Mouse (Mus musculus) granulocyte monocyte progenitor cell, adult 5-6 weeks (primary cell): ENCODE measurements around the gene Scd2. TPM values are rescaled to one million over a fixed set of nuclear protein-coding genes. Genes with fewer than 3 reads are reported as not detected.
A peak's percentile ranks its signal among the peaks of the same experiment; 100 is the strongest.

Source experiments
- ATAC-seq: replicated peaks from 2 replicates; pipeline ENCODE4 v1.8.0; 2016; ENCODE audit warnings: mild to moderate bottlenecking, moderate TSS enrichment, inconsistent platforms; ENCODE audit not compliant: poor library complexity, severe bottlenecking
- total RNA-seq, 2 experiments: library from RNA; stranded (forward) in 1 of 2; stranded (reverse) in 1 of 2; fragments of 200-712, 200-1000 nt in 1 of 2; fragments of >200 nt in 1 of 2; fragmentation: Nextera tagmentation in 1 of 2; gene quantifications; 2 replicates each; pipeline ENCODE4 v1.2.3; 2014 to 2017

Scd2 gene
- total RNA-seq, 2 experiments from 2014 or later, result 91.6 to 108 TPM

DNA sequence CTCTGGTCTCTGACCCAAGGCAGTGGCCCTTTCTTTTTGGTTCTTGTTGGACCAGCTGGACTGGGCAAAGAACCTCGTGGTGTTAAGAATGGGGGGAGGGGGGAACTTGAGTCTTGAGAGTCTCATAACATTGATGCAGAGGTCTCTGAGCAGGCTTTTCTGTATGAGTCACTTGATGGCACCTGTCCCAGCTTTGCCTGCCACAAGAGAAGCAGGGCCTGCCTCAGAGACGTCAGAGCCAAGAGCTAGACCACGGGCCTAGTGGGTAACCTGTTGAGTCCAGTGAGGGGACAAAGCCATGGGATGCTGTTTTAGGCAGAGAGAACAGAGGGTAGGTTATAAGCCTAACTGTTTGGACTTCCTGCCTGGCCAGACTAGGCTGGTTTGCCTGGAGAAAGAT, 1.8 kb downstream of the Scd2 start:
- ATAC-seq, result no peak

DNA sequence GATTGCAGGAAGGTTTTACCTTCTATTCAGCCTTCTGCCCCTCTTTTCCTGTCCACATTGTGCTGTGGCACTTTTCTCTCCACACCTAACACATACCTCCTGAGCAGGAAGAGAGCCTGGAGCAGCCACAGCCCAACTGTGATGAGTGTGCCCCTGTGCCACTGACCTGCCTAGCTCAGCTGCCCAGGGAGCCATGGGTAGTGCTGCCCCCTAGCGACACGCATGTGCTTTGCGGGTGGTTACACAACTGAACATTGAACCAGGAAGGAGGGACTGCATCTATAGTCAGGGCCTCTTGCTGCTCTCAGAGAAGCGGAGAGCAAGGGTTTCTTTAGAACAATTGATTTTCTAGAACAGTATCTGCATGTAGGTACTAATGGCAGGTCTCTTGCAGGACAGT, 2.3 kb downstream of the Scd2 start:
- peak; percentile 51 for ATAC-seq

DNA sequence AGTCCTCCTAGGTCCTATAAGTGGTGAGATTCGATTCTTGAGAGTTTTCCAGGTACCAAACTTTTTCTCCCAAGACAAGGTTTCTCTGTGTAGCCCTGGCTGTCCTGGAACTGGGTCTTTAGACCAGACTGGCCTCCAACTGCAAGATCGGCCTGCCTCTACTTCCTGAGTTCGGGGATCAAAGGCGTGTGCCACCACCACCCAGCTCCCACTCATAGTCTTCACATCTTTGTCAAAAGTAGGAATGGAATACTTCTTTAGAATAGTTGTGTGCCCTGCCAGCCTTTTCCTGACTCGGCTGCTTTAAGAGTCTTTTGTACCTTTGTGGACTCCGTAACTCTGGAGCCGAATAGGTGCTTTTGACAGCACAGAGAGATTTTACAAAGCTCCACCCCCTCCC, 2.7 kb downstream of the Scd2 start:
- ATAC-seq, result no peak

DNA sequence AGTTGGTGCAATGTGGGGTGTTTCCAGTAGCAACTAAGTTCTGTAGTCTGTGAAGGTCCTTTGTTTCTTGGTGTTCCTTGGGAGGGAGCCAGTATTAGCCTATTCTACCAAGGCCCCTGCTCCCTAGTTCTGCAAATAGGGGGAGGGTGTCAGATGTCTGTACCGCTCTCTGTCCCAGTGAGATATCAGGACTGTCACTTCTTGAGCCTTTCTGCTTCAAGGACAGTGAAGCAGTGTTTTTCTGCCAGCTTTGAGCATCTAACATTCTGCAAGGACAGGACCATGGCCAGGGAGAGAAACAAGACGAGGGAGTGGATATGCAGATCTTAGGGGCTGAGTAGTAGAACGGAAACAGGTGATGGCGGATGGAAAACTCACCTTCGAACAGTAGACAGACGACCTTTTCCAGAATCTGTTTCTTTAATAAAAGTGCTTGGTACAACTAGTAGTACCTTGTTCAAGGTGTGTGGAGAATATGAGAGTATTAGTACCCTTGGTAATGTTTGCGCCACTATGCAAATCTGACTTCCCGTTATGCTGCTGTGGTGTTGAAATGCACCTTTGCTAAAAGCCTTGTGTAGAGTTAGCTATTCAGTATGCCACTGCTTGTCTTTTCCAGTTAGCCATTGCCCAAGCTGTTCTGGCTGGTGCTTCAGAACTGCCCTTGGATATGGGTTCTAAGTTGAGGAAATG, 3.7 kb downstream of the Scd2 start:
- ATAC-seq, result peak; percentile 18; the same call in 1 of the 2 replicates

DNA sequence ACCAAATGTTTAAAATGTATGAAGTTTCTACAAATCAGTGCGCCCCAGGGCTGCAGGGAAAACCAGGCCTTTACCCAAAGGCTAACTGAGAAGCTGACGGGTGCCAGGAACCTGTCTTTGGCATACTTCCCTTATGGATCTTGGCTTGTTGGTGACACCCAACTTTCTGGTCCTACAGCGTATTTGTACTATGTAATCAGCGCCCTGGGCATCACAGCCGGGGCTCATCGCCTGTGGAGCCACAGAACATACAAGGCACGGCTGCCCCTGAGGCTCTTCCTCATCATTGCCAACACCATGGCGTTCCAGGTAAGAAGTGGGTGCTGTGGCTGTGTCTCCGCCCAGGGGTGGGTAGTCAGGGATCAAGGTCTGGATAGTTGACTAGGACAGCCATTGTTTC, 4.4 kb downstream of the Scd2 start:
- ATAC-seq, result no peak

DNA sequence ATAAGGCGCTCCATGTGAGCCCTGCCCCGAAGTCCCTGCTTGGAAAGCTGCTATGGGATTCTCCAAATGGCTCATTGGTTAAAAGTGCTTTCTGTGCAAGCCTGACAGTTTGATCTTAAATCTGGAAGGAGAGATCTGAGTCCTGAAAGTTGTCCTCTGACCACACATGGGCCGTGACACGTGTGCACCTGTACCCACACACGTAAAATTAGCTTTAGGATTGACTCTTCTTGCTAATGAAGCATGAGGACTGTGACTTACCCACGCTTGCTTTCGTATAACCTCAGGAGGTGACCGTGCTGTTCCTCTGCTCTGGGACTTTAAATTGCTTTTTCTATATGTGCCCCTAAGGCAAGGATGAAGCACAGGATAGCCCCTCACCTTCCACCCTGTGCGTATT, 5.6 kb downstream of the Scd2 start:
- no peak for ATAC-seq

DNA sequence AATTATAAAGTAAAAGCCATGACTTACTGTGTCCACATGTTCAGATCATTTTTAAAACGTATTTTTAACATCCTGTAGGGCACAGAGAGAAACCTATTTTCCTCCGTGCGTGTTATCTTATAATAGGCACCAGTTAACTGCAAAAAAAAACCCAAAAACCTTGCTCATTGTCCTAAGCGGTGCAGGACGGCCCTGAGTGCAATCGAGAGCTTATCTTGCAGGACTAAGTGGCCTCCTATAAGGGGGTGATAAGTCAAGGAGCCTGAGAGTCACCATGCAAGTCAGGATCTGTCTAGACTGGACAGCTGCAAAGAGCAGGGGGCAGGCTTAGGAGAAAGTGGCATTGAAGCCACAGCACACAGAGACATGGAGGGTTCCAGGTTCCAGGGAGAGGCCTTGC, 6.4 kb downstream of the Scd2 start:
- no peak for ATAC-seq

DNA sequence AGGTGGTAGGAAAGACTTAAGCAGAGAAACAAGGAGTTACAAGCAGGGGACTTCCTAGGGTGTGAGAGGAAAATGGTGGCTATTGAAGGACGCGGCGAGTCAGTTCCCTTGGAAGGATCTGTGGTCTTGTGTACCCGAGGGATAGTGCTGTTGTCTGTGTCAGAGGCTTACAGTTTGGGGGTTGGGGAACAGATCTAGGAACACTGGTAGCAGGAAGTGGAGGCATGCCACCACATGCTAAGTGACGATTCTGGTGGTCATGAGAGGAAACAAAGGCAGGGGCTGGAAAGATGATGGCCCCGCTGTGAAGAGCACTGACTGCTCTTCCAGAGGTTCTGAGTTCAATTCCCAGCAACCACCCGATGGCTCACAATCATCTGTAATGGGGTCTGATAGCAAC, 7.0 kb downstream of the Scd2 start:
- no peak for ATAC-seq

DNA sequence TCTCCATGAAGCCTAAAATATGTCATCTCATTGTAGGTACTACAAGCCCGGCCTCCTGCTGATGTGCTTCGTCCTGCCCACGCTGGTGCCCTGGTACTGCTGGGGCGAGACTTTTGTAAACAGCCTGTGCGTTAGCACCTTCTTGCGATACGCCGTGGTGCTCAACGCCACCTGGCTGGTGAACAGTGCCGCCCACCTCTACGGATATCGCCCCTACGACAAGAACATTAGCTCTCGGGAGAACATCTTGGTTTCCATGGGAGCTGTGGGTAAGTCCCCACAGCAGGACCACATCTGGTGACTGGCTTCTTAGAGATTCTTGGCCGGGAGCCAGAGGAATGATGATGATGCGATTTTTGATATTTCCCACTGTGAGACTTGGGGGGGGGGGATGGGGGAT, 7.7 kb downstream of the Scd2 start:
- no peak for ATAC-seq

DNA sequence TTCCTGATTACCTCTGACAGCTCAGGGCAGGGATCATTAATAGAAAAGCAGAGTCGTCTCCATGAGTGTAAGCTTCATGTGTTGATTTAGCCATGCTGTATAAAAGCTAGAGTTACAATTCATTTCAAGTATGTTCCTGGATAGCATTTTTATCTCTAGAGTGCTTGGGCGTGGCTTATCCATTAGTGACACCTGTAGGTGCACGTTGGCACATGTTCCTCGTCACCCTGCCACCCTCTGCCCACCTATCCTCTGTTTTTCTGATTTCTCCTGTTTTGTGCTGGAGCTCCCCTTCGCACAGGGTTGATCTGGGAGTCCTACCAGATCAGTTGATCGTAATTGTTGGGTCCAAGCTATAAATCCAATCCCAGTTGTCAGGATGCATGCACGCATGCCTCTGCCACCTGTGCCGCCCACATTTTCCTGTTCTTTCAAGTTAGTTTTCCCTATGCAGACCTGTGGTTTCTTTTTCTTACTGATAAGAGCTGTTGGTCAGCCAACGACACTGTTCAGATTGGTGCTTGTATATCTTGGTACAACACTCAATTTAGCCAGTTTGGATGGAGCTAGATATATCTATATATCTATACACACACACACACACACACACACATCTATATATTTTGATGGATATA, 8.3 kb downstream of the Scd2 start:
- ATAC-seq, result no peak

DNA sequence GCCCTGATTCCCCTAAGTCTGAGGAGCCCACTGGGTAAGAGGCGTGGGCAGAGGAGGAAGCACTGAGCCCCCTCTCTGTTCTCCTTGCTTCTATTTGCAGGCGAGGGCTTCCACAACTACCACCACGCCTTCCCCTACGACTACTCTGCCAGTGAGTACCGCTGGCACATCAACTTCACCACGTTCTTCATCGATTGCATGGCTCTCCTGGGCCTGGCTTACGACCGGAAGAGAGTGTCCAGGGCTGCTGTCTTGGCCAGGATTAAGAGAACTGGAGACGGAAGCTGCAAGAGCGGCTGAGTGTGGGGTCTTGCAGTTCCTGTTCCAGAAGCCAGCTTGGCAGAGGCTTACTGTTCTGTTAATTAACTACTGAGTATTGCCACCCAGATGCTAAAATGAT, 9.4 kb downstream of the Scd2 start:
- ATAC-seq, result no peak

DNA sequence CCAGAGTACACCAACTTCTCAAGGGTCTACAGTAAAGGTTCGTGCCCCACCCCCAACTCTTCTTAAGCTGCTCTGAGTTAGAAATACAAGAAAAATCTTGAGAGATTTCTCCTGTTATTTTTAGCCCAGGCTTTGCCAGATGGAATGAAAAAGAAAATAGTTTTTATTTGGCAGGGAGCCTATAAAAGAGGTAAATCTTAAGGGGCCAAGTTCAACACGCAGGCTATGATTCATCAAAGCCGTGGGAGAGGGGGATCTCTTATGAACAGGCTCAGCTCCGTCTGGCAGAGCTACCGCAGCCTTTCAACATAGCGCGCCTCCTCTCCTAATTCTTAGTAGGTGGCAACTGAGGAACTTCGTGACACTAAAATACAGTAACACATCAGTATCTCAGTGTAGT, 10.0 kb downstream of the Scd2 start:
- ATAC-seq, result no peak

DNA sequence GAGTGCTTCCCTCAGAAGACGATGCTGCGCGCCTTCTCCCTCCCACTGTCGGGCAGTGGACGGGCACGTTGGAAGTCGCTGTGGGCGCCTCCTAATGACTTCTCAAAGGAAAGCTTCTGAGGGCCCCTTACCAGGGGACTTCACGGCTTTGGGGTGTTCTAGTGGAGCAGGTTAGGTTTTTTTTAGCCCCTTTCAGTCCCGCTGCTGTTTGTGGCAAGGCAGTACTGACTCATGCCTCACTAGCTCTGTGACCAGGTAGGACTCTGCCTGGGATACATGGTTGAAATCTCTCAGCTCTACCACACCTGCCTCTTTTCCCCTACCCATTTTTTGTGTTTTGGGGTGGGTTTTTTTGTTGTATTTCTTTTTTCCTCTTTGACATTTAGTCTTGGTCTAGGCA, 10.9 kb downstream of the Scd2 start:
- no peak for ATAC-seq

DNA sequence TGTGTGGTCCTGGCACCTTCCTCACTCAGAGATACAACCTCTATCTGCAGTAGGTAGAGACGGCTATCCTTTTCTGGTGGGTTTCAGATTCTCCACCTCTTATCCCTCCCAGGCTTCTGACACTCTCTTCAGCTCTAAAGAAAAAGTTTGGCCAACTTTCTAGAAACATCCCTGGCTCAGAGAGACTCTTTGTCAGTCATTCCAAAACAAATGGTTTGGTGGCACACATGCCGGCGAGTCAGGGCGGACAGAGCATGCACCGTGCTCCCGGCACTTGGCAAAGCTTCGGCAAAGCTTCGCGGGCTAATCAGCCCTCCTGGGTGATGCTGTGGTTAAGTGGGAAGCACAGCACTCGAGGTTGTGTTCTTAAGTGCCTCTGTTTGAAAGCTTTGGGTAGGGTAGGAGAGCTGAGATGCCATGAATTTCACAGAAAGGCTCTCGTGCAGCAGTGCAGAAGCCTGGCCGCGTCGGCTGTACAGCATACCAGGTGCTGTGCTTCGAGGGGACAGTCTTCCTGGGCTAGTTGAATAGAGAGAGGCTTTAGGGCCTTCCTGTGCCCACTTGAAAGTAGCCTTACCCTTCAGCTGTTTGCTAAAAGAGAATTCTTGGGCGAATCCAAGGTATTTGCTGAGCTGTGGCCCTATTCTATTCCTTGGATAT, 11.5 kb downstream of the Scd2 start:
- no peak for ATAC-seq

DNA sequence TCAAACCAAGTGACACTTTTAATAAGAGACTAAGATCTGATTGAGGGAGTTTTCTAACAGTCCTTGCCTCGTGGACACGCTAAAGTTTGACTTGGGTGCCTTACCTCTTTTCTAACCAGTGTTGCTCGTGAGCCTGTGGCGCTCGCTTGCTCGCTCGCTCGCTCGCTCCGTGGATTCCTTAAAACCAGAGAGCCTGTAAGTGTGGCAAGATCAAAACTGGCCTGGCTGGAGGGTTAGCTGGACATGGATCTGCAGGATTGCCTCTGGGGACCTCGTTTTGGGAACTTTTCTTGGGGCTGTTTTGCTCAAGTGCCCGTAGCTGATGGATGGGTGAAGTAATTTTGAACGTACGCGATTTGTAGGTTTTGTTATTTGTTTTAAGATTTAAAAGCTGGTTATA, 12.2 kb downstream of the Scd2 start:
- ATAC-seq, result no peak

DNA sequence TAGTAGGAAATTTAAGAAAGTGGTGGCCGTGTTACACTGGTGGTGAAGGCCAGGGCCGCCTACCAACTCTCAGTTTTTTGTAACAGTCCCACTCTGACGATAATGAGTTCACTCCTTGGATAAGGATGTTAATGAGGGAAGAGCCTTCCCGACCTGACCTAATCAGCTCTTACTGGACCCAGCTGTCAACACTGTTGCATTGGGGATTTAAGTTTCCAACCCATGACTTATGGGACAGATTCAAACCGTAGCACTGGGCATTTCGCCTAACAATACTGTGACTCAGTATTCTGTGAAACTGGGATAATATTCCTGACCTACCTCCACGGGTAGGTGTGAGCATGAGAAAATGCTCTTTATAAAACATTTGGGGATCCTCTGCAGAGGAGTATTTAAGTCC, 12.7 kb downstream of the Scd2 start:
- no peak for ATAC-seq

DNA sequence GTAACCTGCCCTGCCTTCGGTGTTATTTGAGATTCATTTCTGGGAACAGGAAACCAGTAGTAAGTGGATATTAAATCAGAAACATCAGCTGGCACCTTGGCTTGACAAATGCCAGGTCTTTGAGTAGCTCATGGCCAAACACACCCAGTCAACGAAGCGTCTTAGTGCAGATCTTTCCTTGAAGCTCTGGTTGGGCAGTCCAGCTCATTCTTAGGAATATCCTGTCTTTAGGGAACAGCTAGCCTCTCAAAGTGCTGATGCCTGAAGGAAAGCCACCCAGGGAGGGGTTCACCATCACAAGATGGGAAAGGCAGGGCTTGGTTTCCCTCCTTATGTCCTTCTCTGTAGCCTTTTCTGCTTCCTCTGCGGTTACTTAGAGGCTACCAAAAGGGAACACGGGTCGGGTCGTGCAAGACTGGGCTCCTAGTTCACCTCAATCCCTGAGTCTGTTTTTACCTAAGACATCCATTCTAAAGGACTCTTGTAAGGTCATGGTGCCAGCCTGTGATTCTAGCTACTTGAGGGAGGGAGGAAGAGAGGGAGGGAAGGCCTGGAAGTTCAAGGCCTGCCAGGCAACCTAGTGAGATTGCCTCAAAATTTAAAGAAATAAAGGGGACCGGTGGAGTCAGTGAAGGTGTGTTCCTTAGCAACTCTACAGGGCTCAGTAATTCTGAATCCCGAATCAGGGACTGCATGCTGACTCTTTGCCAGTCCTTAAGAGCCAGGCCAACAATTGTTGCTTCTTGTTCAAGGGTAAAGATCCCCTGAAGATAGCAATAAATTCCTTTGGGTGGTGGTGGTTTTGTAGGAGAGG, 13.8 kb downstream of the Scd2 start:
- no peak for ATAC-seq

DNA sequence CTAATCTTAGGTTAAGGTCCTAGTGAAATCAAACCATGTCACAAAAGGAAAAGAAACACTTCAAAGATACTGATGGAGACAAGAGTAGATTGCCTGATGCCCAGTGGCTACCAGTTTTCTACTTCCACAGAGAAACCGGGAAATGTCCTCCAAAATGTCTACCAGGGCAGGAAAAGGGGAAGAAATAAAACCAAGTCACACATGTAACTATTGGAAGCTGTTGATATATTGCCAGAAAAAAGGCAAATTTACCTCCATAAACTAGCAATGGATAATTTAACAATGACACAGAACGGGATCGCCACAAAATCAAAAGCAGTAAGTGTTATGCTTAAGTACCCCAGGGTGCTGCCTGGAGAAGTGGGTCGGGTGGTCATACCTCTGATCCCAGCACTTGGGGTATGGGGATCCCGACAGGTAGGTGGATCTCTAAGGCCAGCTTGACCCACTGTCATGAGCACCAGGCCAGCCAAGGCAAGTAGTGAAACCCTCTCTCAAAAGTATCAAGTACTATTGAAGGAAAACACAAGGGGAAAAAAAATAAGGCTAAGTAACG, 14.5 kb downstream of the Scd2 start:
- ATAC-seq, result no peak

DNA sequence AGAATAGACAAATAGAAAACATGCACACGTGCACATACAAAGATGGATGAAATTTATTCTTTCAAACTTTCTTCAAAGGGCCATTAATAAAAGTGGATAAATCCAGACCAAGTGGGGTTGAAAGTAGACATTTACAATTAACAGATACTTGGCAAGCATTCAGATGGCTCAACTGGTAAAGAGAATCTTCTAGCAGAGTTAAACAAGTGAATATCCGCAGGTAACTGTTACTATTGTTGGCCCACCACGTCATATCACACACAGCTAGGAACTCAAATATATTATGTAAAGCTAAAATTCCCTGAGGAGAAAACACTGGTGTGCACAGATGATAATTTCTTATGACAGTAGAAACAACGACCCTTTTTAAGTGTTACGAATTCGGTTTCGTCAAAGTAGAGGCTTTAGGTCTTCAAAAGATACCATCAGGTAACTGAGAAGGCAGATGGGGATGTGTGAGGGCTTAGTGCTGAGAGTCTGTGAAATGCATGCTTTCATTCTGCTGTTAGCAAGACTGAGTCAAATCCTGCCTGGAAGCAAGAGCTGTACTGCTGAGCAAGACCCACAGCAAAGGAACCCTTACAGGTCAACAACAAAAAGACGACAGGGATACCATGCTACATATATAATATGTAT, 15.3 kb downstream of the Scd2 start:
- ATAC-seq, result no peak
